Mouse (Mus musculus): ENCODE results near the gene Mlxipl. TPM values are rescaled to one million over a fixed set of nuclear protein-coding genes. Genes with fewer than 3 reads are reported as not detected.
A peak's percentile ranks its signal among the peaks of the same experiment; 100 is the strongest.

Gene Mlxipl
- polyA plus RNA-seq, 1 experiment from 2014 or later = 1.6 TPM

DNA sequence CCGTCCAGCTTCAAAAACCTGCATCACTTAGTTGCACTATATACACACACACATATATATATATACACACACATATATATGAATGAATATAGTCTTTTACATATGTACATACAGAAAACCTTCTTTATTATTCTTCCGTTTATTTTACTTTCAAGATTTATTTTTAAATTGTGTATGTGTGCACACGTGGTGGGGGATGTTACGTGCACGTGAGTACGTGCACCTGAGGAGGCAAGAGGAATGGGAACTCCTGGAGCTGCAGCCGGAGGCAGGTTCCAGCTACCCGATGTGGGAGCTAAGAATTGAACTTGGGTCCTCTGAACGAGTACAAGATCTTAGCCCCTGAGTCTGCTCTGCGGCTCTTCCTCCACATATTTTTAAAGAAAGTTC, 96.5 kb downstream of the Mlxipl start:
- Histone ChIP-seq H3K27me3 (ENCODE audit: control insufficient read depth, insufficient read depth, low read length) (no peaks in the 10 kb centered on the region), H3K4me3 (ENCODE audit: low read depth, low read length) (peak overlapping the region; percentile 86), H3K36me3 (ENCODE audit: control insufficient read depth, insufficient read depth, low read length) (no peaks in the 10 kb centered on the region), H3K9me3 (ENCODE audit: control insufficient read depth, low read length) (no peaks in the 10 kb centered on the region), H3K9ac (ENCODE audit: low read depth, low read length) (peak overlapping the region; percentile 71), H3K27ac (ENCODE audit: low read depth, low read length) (peak overlapping the region; percentile 95), H3K4me1 (replicated peaks; ENCODE audit: control insufficient read depth, insufficient read depth, low read length) (peaks cover 8% of the 10 kb centered on the region; the same call in 1 of the 2 replicates), H3K4me2 (replicated peaks; ENCODE audit: low read depth, low read length) (peak overlapping the region; percentile 28)
- WGBS = 22% methylated on average over 10 of the region's 10 CpGs
- ATAC-seq (ENCODE audit: low FRiP score) (peak; percentile 30; the same call in 1 of the 2 replicates), DNase-seq (ENCODE audit: low spot score) (no peak)

DNA sequence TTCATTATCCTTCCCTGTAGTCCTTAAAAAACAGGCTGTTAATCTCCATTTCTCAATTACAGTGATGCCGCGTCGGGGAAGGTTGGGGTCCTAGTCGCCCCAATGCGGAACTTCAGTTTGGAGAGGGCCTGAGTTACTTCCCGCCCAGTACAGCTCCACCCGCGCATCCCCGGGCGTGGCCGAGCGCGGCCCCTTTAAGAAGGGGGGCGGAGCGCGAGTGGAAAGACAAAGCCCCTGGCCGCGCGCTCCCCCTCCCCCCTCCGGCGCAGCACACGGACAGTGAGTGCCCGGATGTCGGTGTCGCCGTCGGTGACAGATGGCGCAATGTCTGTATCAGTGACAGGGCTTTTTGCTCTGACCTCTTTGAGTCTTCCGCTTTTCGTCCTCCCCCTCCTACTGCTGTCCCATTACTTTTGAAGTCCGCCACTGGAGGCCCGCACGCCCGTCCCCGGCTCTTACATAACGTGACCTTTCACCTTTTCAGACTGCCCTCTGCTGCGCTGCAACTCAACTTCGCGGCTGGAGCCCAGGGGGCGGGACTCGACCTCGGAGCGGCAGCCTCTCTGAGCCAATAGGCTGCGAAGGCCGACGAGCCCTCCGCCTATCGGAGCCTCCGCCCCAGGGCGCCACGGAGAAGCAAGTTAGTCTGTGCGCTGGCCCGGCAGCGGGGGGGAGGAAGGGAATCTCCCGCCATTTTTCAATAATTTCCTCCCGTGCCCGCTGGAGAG, 97.1 kb downstream of the Mlxipl start, which contains the start of gene Baz1b:
Gene Baz1b, plus strand, starts transcription at position 644 of the 728 bp plus-strand sequence.
- no peaks in the 10 kb centered on the region for H3K9me3 ChIP-seq (ENCODE audit: control insufficient read depth, low read length)
- peak within 1 kb of the TSS; percentile 95 for H3K27ac ChIP-seq (ENCODE audit: low read depth, low read length)
- H3K36me3 ChIP-seq (ENCODE audit: control insufficient read depth, insufficient read depth, low read length) = no peaks in the 10 kb centered on the region
- H3K4me2 ChIP-seq (replicated peaks; ENCODE audit: low read depth, low read length) = peak within 1 kb of the TSS; percentile 45
- H3K9ac ChIP-seq (ENCODE audit: low read depth, low read length) = peak within 1 kb of the TSS; percentile 90
- DNase-seq (ENCODE audit: low spot score) (peak; percentile 98), ATAC-seq (ENCODE audit: low FRiP score) (peak; percentile 98)
- H3K4me1 ChIP-seq (replicated peaks; ENCODE audit: control insufficient read depth, insufficient read depth, low read length) = peaks cover 8% of the 10 kb centered on the region; the same call in 1 of the 2 replicates
- under 1% methylated on average over 55 of the region's 57 CpGs for WGBS
- H3K27me3 ChIP-seq (ENCODE audit: control insufficient read depth, insufficient read depth, low read length) = no peaks in the 10 kb centered on the region
- peak within 1 kb of the TSS; percentile 86 for H3K4me3 ChIP-seq (ENCODE audit: low read depth, low read length)

DNA sequence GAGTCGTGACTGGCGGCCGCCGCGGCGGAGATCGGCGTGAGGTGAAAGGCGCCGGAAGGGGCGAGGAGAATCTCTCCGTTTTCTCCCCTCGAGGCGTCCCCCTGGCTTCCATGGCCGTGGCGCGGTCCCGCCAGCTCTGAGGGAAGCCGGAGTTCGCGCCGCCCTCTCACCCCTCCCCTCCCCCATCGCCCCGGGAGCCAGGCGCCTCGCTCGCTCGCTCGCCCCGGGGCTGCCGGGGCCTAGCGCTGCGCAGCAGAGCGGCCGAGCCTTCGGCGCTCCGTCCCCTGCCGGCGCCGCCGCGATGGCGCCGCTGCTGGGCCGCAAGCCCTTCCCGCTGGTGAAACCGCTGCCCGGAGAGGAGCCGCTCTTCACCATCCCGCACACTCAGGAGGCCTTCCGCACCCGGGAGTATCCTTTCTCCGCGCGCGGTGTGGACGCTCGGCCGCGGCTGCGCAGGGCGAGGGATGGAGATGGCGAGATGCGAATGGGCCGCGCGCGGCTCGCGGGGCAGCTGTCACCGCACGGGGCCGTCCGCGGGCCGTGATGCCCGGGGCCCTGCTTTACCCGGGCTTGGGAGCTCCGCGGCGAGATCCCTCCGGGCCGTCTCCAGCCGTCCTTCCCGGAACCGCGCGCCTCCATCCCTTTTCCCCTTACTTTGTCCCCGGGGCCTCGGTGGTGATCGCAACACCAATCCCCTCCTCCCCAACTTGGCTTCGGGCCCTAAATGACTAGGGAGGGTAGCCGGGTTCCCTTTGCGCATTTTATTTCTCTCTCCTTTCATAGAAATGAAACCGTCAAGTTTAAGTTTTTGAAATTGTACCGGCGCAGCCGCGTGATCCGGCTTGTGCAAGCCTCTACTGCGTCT, 97.9 kb downstream of the Mlxipl start:
- peak; percentile 74 for ATAC-seq (ENCODE audit: low FRiP score)
- no peak for DNase-seq (ENCODE audit: low spot score)
- peak overlapping the region; percentile 45 for H3K4me2 ChIP-seq (replicated peaks; ENCODE audit: low read depth, low read length)
- H3K36me3 ChIP-seq (ENCODE audit: control insufficient read depth, insufficient read depth, low read length) = no peaks in the 10 kb centered on the region
- no peaks in the 10 kb centered on the region for H3K9me3 ChIP-seq (ENCODE audit: control insufficient read depth, low read length)
- peaks cover 8% of the 10 kb centered on the region; the same call in 1 of the 2 replicates for H3K4me1 ChIP-seq (replicated peaks; ENCODE audit: control insufficient read depth, insufficient read depth, low read length)
- H3K27ac ChIP-seq (ENCODE audit: low read depth, low read length) = peak overlapping the region; percentile 95
- WGBS = under 1% methylated on average over 75 of the region's 102 CpGs
- H3K4me3 ChIP-seq (ENCODE audit: low read depth, low read length) = peak overlapping the region; percentile 86
- peak overlapping the region; percentile 90 for H3K9ac ChIP-seq (ENCODE audit: low read depth, low read length)
- no peaks in the 10 kb centered on the region for H3K27me3 ChIP-seq (ENCODE audit: control insufficient read depth, insufficient read depth, low read length)

Other genes starting within 250 kb of the Mlxipl start
- gene Tmem270, start 183.2 kb upstream of the Mlxipl start, polyA plus RNA-seq (2014; fragmentation: Nextera tagmentation; extraction: Ambion mirVana) = not detected in 2 replicates
- 3.1 and 4.1 TPM in 2 replicates for gene Cldn13, start 174.4 kb upstream of the Mlxipl start, polyA plus RNA-seq (2014; fragmentation: Nextera tagmentation; extraction: Ambion mirVana)
- 8.3 and 8.6 TPM in 2 replicates for gene Mettl27, start 157.5 kb upstream of the Mlxipl start, polyA plus RNA-seq (2014; fragmentation: Nextera tagmentation; extraction: Ambion mirVana)
- gene Cldn4, start 143.0 kb upstream of the Mlxipl start, polyA plus RNA-seq (2014; fragmentation: Nextera tagmentation; extraction: Ambion mirVana) = 7.8 and 10.2 TPM in 2 replicates
- gene Cldn3, start 103.7 kb upstream of the Mlxipl start, polyA plus RNA-seq (2014; fragmentation: Nextera tagmentation; extraction: Ambion mirVana) = 3.5 and 5.3 TPM in 2 replicates
- gene Abhd11, start 80.7 kb upstream of the Mlxipl start, polyA plus RNA-seq (2014; fragmentation: Nextera tagmentation; extraction: Ambion mirVana) = 45.1 and 48.3 TPM in 2 replicates
- gene Stx1a, start 66.4 kb upstream of the Mlxipl start, polyA plus RNA-seq (2014; fragmentation: Nextera tagmentation; extraction: Ambion mirVana) = 21.8 and 24.0 TPM in 2 replicates
- 26.2 and 29.2 TPM in 2 replicates for gene Dnajc30, start 25.7 kb upstream of the Mlxipl start, polyA plus RNA-seq (2014; fragmentation: Nextera tagmentation; extraction: Ambion mirVana)
- 113 and 118 TPM in 2 replicates for gene Bud23, start 24.9 kb upstream of the Mlxipl start, polyA plus RNA-seq (2014; fragmentation: Nextera tagmentation; extraction: Ambion mirVana)
- gene Vps37d, start 11.6 kb upstream of the Mlxipl start, polyA plus RNA-seq (2014; fragmentation: Nextera tagmentation; extraction: Ambion mirVana) = 10.4 and 12.0 TPM in 2 replicates
- gene Tbl2, start 59.8 kb downstream of the Mlxipl start, polyA plus RNA-seq (2014; fragmentation: Nextera tagmentation; extraction: Ambion mirVana) = 21.4 and 21.9 TPM in 2 replicates
- gene Bcl7b, start 78.4 kb downstream of the Mlxipl start, polyA plus RNA-seq (2014; fragmentation: Nextera tagmentation; extraction: Ambion mirVana) = 35.9 and 38.8 TPM in 2 replicates
- 54.5 and 77.6 TPM in 2 replicates for gene Baz1b, start 97.4 kb downstream of the Mlxipl start, polyA plus RNA-seq (2014; fragmentation: Nextera tagmentation; extraction: Ambion mirVana)
- gene Fzd9, start 161.3 kb downstream of the Mlxipl start, polyA plus RNA-seq (2014; fragmentation: Nextera tagmentation; extraction: Ambion mirVana) = 6.6 and 7.2 TPM in 2 replicates